Mouse (Mus musculus) embryonic fibroblast, embryonic 13.5 days (primary cell): Measurements from ENCODE around the gene Pinlyp.

Experiments
- CTCF ChIP-seq: IDR thresholded peaks from 2 replicates; pipeline ENCODE4 v1.5.1; 2011; ENCODE audit warnings: mild to moderate bottlenecking, control low read depth, low read length, moderate library complexity, borderline replicate concordance; ENCODE audit not compliant: insufficient read depth
- POLR2A ChIP-seq: IDR thresholded peaks from 2 replicates; pipeline ENCODE4 v1.6.1; 2011; ENCODE audit warnings: low read depth, mild to moderate bottlenecking, control low read depth, low read length, moderate library complexity

GRCm38 (mm10) chr7:24505447-24506064, 40.4 kb downstream of the Pinlyp start:
- TF ChIP-seq POLR2A, result peak; percentile 16; the same call in 1 of the 2 replicates
- no peak for TF ChIP-seq CTCF
